Mouse (Mus musculus): ENCODE data around the gene Mpnd. TPM values are rescaled to one million over a fixed set of nuclear protein-coding genes. Genes with fewer than 3 reads are reported as not detected.

Mpnd gene
- polyA plus RNA-seq, 1 experiment from 2014 or later, result 158 TPM

DNA sequence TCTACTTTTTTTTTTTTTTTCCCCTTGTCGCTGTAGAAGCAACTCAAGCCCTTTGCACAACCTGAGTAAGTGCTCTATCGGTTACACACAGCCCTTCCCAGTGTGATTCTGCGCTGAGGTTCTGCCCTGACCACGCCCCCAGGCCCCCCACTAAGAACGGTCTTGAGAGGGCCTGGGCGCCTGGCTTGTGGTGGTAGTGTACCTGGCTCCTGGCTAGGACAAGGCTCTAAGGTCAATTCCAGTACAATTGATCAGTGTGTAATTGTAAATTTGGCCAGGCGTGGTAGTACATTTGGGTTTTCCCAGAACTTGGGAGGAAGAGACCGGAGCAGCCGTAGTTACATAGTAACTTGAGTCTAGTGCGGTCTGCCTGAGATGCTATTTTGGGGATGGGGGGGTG, 1.4 kb downstream of the Mpnd start:
- Histone ChIP-seq H3K9ac (ENCODE audit: low read length) (no peak overlapping the region), H3K4me3 (ENCODE audit: low read depth, low read length) (no peak overlapping the region), H3K4me2 (no peak overlapping the region), H3K27me3 (ENCODE audit: control insufficient read depth, insufficient read depth, low read length) (no peaks in the 10 kb centered on the region), H3K9me3 (ENCODE audit: control insufficient read depth, low read length) (no peaks in the 10 kb centered on the region), H3K36me3 (ENCODE audit: control insufficient read depth, insufficient read depth, low read length) (peaks cover 5% of the 10 kb centered on the region; the same call in 1 of the 2 replicates), H3K27ac (ENCODE audit: low read depth, low read length) (no peak overlapping the region), H3K4me1 (ENCODE audit: control insufficient read depth, insufficient read depth, low read length) (peaks cover 16% of the 10 kb centered on the region)
- 48% methylated on average over 10 of the region's 10 CpGs for WGBS
- DNase-seq (ENCODE audit: low spot score, missing footprints) (no peak), ATAC-seq (ENCODE audit: low FRiP score) (no peak)

DNA sequence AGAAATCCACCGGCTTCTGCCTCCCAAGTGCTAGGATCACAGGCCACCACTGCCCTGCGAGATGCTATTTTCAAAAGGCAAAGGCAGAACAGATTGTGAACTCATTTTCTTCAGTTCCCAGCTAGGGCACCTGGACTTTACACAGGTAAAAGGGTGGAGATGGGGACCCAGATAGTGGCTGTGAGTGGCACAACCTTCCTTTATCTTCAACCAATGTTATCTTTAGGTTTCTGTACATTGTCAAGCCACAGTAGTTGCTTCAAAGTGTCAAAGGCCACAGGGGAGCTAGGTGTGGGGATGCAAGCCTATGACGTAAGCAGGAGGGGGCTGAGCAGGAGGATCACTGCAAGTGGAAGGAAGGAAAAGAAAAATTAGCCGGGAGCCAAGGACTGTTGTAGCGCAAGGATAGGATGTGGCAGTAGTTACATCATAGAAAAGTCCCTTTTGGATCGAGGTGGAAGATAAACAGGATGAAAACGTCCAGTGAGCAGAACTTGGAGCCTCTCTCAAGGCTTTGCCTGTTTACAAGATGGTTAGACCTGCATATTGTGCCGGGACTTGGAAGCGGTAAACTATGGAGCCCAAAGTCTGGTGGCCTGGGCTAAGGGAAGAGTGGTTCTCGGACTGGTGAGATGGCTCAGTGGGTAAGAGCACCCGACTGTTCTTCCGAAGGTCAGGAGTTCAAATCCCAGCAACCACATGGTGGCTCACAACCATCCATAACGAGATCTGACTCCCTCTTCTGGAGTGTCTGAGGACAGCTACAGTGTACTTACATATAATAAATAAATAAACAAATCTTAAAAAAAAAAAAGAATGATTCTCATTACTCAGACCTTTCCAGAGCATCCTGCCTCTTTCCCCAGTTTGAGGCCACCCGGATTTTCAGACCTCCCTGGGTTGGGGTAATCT, 2.2 kb downstream of the Mpnd start:
- 39% methylated on average over 13 of the region's 14 CpGs for WGBS
- peak; percentile 90 for DNase-seq (ENCODE audit: low spot score, missing footprints)
- Histone ChIP-seq H3K9me3 (ENCODE audit: control insufficient read depth, low read length) (no peaks in the 10 kb centered on the region), H3K27me3 (ENCODE audit: control insufficient read depth, insufficient read depth, low read length) (no peaks in the 10 kb centered on the region), H3K27ac (ENCODE audit: low read depth, low read length) (peak overlapping the region; percentile 95), H3K36me3 (ENCODE audit: control insufficient read depth, insufficient read depth, low read length) (peaks cover 5% of the 10 kb centered on the region; the same call in 1 of the 2 replicates), H3K9ac (ENCODE audit: low read length) (peak overlapping the region; percentile 57), H3K4me1 (ENCODE audit: control insufficient read depth, insufficient read depth, low read length) (peaks cover 16% of the 10 kb centered on the region), H3K4me3 (ENCODE audit: low read depth, low read length) (peak overlapping the region; percentile 88), H3K4me2 (peak overlapping the region; percentile 99)
- peak; percentile 19 for ATAC-seq (ENCODE audit: low FRiP score)

DNA sequence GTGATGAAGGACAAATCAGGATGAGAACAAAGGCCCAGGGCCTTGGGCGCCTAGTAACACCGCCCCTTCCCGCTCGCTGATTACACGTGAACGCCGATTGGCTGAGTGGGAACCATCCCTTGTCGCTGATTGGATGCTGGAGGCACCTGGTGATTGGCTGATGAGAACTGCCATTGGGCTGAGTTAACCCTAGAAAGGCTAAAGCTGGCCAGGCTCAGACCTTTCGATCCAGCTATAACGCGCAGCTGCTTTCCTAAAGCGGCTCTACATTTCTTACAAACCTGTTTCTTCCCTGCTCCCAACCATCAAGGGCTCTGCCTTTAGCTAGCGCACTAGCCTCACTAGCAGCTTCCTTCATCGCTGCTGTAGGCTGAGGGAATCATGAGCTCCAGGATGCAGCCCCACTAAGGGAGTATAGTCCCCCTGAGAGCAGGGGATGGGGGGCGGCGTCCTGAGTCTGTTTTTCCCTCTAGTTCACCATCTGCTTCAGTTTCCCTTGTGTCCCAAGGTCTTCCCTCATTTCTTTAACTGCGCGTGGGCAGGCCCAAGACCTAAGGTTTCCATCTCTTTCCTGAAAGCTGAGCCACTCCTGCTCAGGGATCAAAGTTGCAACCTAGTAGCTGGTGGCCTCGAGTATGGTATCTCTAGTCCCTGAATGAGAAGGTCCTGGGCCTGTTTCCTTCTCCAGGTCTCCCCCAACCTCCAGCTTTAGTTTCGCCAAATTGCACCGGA, 3.0 kb downstream of the Mpnd start:
- DNase-seq (ENCODE audit: low spot score, missing footprints), result peak; percentile 97
- Histone ChIP-seq H3K4me2 (peak overlapping the region; percentile 99), H3K27me3 (ENCODE audit: control insufficient read depth, insufficient read depth, low read length) (no peaks in the 10 kb centered on the region), H3K27ac (ENCODE audit: low read depth, low read length) (peak overlapping the region; percentile 95), H3K4me3 (ENCODE audit: low read depth, low read length) (peak overlapping the region; percentile 88), H3K4me1 (ENCODE audit: control insufficient read depth, insufficient read depth, low read length) (peaks cover 16% of the 10 kb centered on the region), H3K36me3 (ENCODE audit: control insufficient read depth, insufficient read depth, low read length) (peaks cover 5% of the 10 kb centered on the region), H3K9me3 (ENCODE audit: control insufficient read depth, low read length) (no peaks in the 10 kb centered on the region), H3K9ac (ENCODE audit: low read length) (peak overlapping the region; percentile 90)
- under 1% methylated on average over 21 of the region's 21 CpGs for WGBS
- peak; percentile 92 for ATAC-seq (ENCODE audit: low FRiP score)

DNA sequence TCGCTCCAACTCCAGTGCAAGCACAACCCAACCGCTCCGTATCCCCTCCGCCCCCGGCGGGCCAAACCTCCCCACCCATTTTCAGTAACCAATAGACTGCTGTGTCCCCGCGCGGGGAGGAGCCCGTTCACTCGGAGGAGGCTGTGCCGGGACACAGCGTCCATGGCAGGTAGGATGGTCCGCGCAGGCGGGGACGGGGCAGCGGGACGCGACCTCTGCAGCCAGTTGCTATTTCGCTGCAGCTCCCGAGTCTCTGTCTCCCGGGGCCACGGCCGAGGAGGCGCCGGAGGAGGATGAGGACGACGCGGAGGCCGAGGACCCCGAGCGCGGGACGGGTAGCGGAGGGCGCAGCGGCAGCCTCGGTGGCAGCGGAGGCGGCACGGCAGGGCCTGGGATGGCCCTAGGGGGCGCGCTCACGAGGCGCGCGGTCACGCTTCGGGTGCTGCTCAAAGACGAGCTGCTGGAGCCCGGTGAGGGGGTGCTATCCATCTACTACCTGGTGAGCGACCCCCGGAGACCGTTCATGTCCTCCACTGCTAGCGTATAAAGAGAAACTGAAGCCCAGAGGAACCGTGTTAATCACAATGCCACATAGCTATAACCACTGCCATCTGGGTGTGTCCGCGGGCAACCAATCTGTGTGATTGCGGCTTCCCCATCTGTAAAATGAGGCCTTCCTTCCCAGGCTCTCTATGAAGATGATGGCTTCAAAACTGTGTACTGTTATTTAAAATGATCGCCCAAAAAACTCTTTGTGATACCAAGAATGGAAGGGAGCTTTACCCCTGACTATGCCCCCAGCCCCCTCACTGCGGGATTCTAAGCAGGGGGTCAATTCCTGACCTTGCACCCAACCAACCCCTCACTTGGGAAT, 3.8 kb downstream of the Mpnd start:
- Histone ChIP-seq H3K4me1 (ENCODE audit: control insufficient read depth, insufficient read depth, low read length) (peaks cover 16% of the 10 kb centered on the region), H3K36me3 (ENCODE audit: control insufficient read depth, insufficient read depth, low read length) (peaks cover 5% of the 10 kb centered on the region), H3K27me3 (ENCODE audit: control insufficient read depth, insufficient read depth, low read length) (no peaks in the 10 kb centered on the region), H3K4me3 (ENCODE audit: low read depth, low read length) (peak overlapping the region; percentile 88), H3K9ac (ENCODE audit: low read length) (peak overlapping the region; percentile 90), H3K4me2 (peak overlapping the region; percentile 99), H3K27ac (ENCODE audit: low read depth, low read length) (peak overlapping the region; percentile 95), H3K9me3 (ENCODE audit: control insufficient read depth, low read length) (no peaks in the 10 kb centered on the region)
- ATAC-seq (ENCODE audit: low FRiP score) (peak; percentile 88), DNase-seq (ENCODE audit: low spot score, missing footprints) (peak; percentile 98)
- 1% methylated on average over 62 of the region's 62 CpGs for WGBS

DNA sequence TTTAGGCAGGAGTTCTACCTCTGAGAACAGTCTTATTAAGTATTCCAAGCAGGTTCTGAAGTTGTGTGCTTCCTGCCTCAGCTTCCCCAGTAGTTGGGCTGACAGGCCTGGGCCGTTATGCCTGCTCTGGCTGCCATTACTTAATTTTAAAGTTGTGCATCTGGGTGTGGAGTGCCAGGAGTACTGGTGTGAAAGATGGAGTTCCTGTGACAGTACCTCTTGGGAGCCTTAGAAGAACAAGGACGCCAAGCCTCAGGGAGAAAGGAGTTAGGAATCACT, 4.4 kb downstream of the Mpnd start:
- no peak overlapping the region for H3K27ac ChIP-seq (ENCODE audit: low read depth, low read length)

DNA sequence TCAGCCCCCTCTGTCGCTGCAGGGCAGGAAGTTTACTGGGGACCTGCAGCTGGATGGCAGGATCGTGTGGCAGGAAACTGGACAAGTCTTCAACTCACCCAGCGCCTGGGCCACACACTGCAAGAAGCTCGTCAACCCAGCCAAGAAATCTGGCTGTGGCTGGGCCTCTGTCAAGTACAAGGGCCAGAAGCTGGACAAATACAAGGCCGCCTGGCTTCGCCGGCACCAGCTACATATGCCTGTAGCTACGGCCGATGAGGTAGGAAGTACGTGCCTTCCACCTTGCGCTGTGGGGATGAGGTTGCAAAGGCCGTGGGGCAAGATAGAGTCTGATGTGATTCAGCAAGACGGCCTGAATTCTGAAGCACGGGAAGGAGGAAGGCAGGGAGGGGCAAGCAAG, 4.7 kb downstream of the Mpnd start:
- H3K36me3 ChIP-seq (ENCODE audit: control insufficient read depth, insufficient read depth, low read length), result peaks cover 10% of the 10 kb centered on the region
- ATAC-seq (ENCODE audit: low FRiP score) (no peak), DNase-seq (ENCODE audit: low spot score, missing footprints) (peak; percentile 86)
- H3K9me3 ChIP-seq (ENCODE audit: control insufficient read depth, low read length), result no peaks in the 10 kb centered on the region
- peaks cover 16% of the 10 kb centered on the region for H3K4me1 ChIP-seq (ENCODE audit: control insufficient read depth, insufficient read depth, low read length)
- 69% methylated on average over 14 of the region's 14 CpGs for WGBS
- peak overlapping the region; percentile 99 for H3K4me2 ChIP-seq
- peak overlapping the region; percentile 44; the same call in 1 of the 2 replicates for H3K9ac ChIP-seq (ENCODE audit: low read length)
- H3K27me3 ChIP-seq (ENCODE audit: control insufficient read depth, insufficient read depth, low read length), result no peaks in the 10 kb centered on the region
- H3K27ac ChIP-seq (ENCODE audit: low read depth, low read length), result no peak overlapping the region
- peak overlapping the region; percentile 88 for H3K4me3 ChIP-seq (ENCODE audit: low read depth, low read length)

More for the DNA sequence above, 4.4 kb downstream of the Mpnd start:
- Histone ChIP-seq H3K4me2 (peak overlapping the region; percentile 99), H3K4me3 (ENCODE audit: low read depth, low read length) (peak overlapping the region; percentile 88), H3K27me3 (ENCODE audit: control insufficient read depth, insufficient read depth, low read length) (no peaks in the 10 kb centered on the region), H3K9ac (ENCODE audit: low read length) (peak overlapping the region; percentile 90), H3K4me1 (ENCODE audit: control insufficient read depth, insufficient read depth, low read length) (peaks cover 16% of the 10 kb centered on the region), H3K9me3 (ENCODE audit: control insufficient read depth, low read length) (no peaks in the 10 kb centered on the region), H3K36me3 (ENCODE audit: control insufficient read depth, insufficient read depth, low read length) (peaks cover 7% of the 10 kb centered on the region)
- DNase-seq (ENCODE audit: low spot score, missing footprints) (no peak), ATAC-seq (ENCODE audit: low FRiP score) (no peak)
- WGBS, result 43% methylated on average over 2 of the region's 2 CpGs

DNA sequence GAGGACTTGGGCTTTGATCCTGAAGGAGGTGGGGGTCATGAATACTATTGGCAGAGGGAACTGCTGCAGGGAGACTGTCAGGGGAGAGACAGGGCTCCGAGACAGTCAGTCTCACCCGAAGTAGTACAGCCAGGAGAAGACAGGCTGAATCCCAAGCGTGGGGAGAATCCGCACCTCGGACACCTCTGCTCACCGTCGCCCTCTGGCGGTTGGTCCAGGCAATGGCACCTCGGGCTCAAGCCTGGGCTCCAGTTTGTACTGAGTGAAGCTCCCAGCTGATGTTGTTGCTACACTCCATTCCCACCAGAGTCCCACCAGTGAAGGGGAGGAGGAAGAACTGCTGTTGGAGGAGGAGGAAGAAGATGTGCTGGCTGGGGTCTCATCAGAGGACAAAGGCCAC, 5.2 kb downstream of the Mpnd start:
- H3K27me3 ChIP-seq (ENCODE audit: control insufficient read depth, insufficient read depth, low read length), result no peaks in the 10 kb centered on the region
- peak; percentile 99 for DNase-seq (ENCODE audit: low spot score, missing footprints)
- H3K4me3 ChIP-seq (ENCODE audit: low read depth, low read length), result peak overlapping the region; percentile 88
- ATAC-seq (ENCODE audit: low FRiP score), result no peak
- H3K36me3 ChIP-seq (ENCODE audit: control insufficient read depth, insufficient read depth, low read length), result peaks cover 10% of the 10 kb centered on the region
- H3K4me2 ChIP-seq, result peak overlapping the region; percentile 99
- WGBS, result 9% methylated on average over 9 of the region's 9 CpGs
- H3K27ac ChIP-seq (ENCODE audit: low read depth, low read length), result no peak overlapping the region
- H3K4me1 ChIP-seq (ENCODE audit: control insufficient read depth, insufficient read depth, low read length), result peaks cover 16% of the 10 kb centered on the region
- H3K9me3 ChIP-seq (ENCODE audit: control insufficient read depth, low read length), result no peaks in the 10 kb centered on the region
- peak overlapping the region; percentile 44; the same call in 1 of the 2 replicates for H3K9ac ChIP-seq (ENCODE audit: low read length)

DNA sequence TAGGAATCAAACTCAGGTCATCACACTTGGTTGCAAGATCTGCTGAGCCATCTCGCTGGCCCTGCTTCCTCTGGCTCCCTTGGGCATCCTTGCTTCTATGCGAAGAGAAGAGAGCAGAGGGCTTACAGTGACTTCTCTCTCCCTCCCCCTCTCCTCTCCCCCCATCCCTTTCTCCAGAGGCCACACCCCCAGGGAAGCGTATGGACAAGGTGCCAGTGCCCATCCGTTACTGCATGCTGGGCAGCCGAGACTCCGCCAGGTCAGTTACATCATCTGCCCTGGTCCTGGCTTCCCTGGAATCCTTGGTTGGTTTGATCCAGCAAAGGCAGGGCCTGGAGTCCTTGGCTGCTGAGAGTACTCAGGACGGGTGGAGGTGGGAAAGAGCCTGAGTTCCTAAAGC, 5.9 kb downstream of the Mpnd start:
- H3K36me3 ChIP-seq (ENCODE audit: control insufficient read depth, insufficient read depth, low read length), result peaks cover 17% of the 10 kb centered on the region
- whole genome bisulfite sequencing, result 90% methylated on average over 7 of the region's 7 CpGs

More for the DNA sequence above, 5.9 kb downstream of the Mpnd start:
- Histone ChIP-seq H3K4me2 (no peak overlapping the region), H3K9me3 (ENCODE audit: control insufficient read depth, low read length) (no peaks in the 10 kb centered on the region), H3K4me3 (ENCODE audit: low read depth, low read length) (no peak overlapping the region), H3K27ac (ENCODE audit: low read depth, low read length) (no peak overlapping the region), H3K27me3 (ENCODE audit: control insufficient read depth, insufficient read depth, low read length) (no peaks in the 10 kb centered on the region), H3K4me1 (ENCODE audit: control insufficient read depth, insufficient read depth, low read length) (peaks cover 16% of the 10 kb centered on the region), H3K9ac (ENCODE audit: low read length) (no peak overlapping the region)
- DNase-seq (ENCODE audit: low spot score, missing footprints), result no peak
- no peak for ATAC-seq (ENCODE audit: low FRiP score)
